Mouse (Mus musculus): Measurements from ENCODE around the gene Pyroxd1. TPM values are rescaled to one million over a fixed set of nuclear protein-coding genes. Genes with fewer than 3 reads are reported as not detected.

Pyroxd1 gene
- 10 to 100 TPM; 16.0 to 24.1 TPM for polyA plus RNA-seq (2017; shearing (Covaris generic))

GRCm38 (mm10) chr6:142345440-142346038, at the start of gene Pyroxd1:
Pyroxd1 (plus strand) TSS chr6:142345654.

GRCm38 (mm10) chr6:142298098-142298497, 47.4 kb upstream of the Pyroxd1 start, which contains the start of gene Iapp:
Iapp (plus strand) TSS chr6:142298423.

GRCm38 (mm10) chr6:142322881-142323280, 22.6 kb upstream of the Pyroxd1 start, which contains the start of gene Slco1a5:
Slco1a5 (minus strand) TSS chr6:142322981.

GRCm38 (mm10) chr6:142387011-142387754, 41.7 kb downstream of the Pyroxd1 start, which contains the start of the genes Recql and Golt1b:
Recql (minus strand) TSS chr6:142387087.
Golt1b (plus strand) TSS chr6:142387221.

Other genes with a start within 250 kb of the Pyroxd1 start
- under 1 TPM; 0.87 to 0.95 TPM for gene Slco1a6, start 137.1 kb upstream of the Pyroxd1 start, polyA plus RNA-seq (2017; shearing (Covaris generic))
- under 1 TPM in 1 of 2 experiments, not detected in 1; 0.22 TPM for gene Iapp, start 47.2 kb upstream of the Pyroxd1 start, polyA plus RNA-seq (2017; shearing (Covaris generic))
- under 1 TPM in 1 of 2 experiments, not detected in 1; 0.18 TPM for gene Slco1a5, start 22.7 kb upstream of the Pyroxd1 start, polyA plus RNA-seq (2017; shearing (Covaris generic))
- 10 to 100 TPM; 35.7 to 45.2 TPM for gene Recql, start 41.4 kb downstream of the Pyroxd1 start, polyA plus RNA-seq (2017; shearing (Covaris generic))
- gene Golt1b, start 41.6 kb downstream of the Pyroxd1 start, polyA plus RNA-seq (2017; shearing (Covaris generic)), result 10 to 100 TPM; 23.4 to 25.7 TPM
- gene Spx, start 67.8 kb downstream of the Pyroxd1 start, polyA plus RNA-seq (2017; shearing (Covaris generic)), result under 1 TPM; 0.26 to 0.32 TPM
- gene Gys2, start 127.5 kb downstream of the Pyroxd1 start, polyA plus RNA-seq (2017; shearing (Covaris generic)), result under 1 TPM in 1 of 2 experiments, not detected in 1; 0.09 TPM
- gene Ldhb, start 162.3 kb downstream of the Pyroxd1 start, polyA plus RNA-seq (2017; shearing (Covaris generic)), result 100 to 1,000 TPM in 1 of 2 experiments, 10 to 100 TPM in 1; 66.8 to 172 TPM
- gene Kcnj8, start 226.0 kb downstream of the Pyroxd1 start, polyA plus RNA-seq (2017; shearing (Covaris generic)), result under 1 TPM; 0.10 TPM

Measured in activated CD4-positive, CD25-positive, alpha-beta regulatory T cell (primary cell).